Mouse (Mus musculus): Measurements from ENCODE around the gene Lhb. TPM values are rescaled to one million over a fixed set of nuclear protein-coding genes. Genes with fewer than 3 reads are reported as not detected.

Lhb gene
- polyA plus RNA-seq, 1 experiment: 0.07 TPM

DNA sequence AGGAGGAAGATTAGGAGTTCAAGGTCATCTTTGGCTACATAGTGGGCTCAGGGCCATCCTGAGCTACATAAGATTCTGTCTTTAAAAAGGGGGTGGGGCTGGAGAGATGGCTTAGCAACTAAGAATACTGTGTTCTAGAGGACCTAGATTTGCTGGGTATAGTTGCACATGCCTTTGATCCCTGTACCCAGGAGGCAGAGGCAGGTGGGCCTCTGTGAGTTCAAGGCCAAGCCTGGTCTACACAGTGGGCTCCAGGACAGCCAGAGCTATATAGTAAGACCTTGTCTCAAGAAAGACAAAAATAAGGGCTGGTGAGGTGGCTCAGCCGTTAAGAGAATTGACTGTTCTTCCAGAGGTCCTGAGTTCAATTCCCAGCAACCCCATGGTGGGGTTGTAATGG lies 29.4 kb downstream of the Lhb start:
- Histone ChIP-seq H3K36me3 (ENCODE audit: control insufficient read depth, insufficient read depth) (peaks cover 59% of the 10 kb centered on the region), H3ac (ENCODE audit: control insufficient read depth, insufficient read length) (no peak overlapping the region), H3K27me3 (ENCODE audit: control insufficient read depth, insufficient read depth, insufficient read length) (no peaks in the 10 kb centered on the region), H3K79me2 (ENCODE audit: control insufficient read depth, insufficient read depth) (no peaks in the 10 kb centered on the region), H3K4me3 (no peak overlapping the region), H3K4me2 (ENCODE audit: low read depth) (no peak overlapping the region)
- no peak for TF ChIP-seq USF1 (IDR thresholded peaks at IDR 0.05; ENCODE audit: low read depth)
- TF ChIP-seq MYOG (IDR thresholded peaks at IDR 0.05; ENCODE audit: control insufficient read depth in 1 of 3, insufficient read depth in 1 of 3, insufficient read length in 2 of 3, low read depth in 2 of 3): no peak
- TF ChIP-seq CEBPB (IDR thresholded peaks at IDR 0.05; ENCODE audit: insufficient read depth, poor library complexity, severe bottlenecking): no peak
- TF ChIP-seq TCF12 (IDR thresholded peaks at IDR 0.05; ENCODE audit: insufficient read depth, poor library complexity, severe bottlenecking): no peak
- no peak for TF ChIP-seq POLR2A (IDR thresholded peaks at IDR 0.05; ENCODE audit: insufficient read length, low read depth)
- no peak for TF ChIP-seq REST (IDR thresholded peaks at IDR 0.05; ENCODE audit: insufficient read depth, insufficient read length)
- TF ChIP-seq POLR2AphosphoS2 (IDR thresholded peaks at IDR 0.05; ENCODE audit: insufficient read length, low read depth): no peak
- TF ChIP-seq SRF (IDR thresholded peaks at IDR 0.05; ENCODE audit: control insufficient read depth, insufficient read length, low read depth): no peak
- TF ChIP-seq MAX (IDR thresholded peaks at IDR 0.05; ENCODE audit: low read depth): no peak
- no peak for TF ChIP-seq TCF3 (IDR thresholded peaks at IDR 0.05; ENCODE audit: insufficient read length, low read depth)
- no peak for TF ChIP-seq MYOD1 (IDR thresholded peaks at IDR 0.05; ENCODE audit: control insufficient read depth in 1 of 3, insufficient read length in 2 of 3, low read depth in 2 of 3)
- TF ChIP-seq E2F4 (IDR thresholded peaks at IDR 0.05; ENCODE audit: insufficient read depth): no peak

DNA sequence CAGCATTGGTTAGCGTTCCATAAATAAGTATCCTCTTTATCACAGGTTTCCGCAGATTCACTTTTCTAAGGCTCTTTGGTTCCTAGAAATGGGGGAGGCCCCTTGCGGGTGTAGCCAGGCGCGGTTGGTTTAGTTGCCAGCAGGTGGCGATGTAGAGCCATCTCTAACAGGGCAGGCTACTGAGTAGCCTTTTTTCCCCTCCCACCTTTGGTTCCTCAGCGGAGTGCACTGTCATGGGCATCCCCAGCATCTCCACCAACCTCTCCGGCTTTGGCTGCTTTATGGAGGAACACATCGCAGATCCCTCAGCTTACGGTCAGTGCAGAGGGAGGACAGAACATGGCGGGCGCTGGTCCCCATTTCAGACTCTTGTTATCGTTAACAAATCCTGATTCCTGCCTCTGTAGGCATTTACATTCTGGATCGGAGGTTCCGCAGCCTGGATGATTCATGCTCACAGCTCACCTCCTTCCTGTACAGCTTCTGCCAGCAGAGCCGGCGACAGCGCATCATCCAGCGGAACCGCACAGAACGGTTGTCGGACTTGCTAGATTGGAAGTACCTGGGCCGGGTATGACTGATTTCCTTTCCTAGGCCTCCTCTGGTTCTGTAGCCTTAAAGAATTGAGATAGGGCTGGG lies 30.8 kb downstream of the Lhb start:
- H3K79me2 ChIP-seq (ENCODE audit: control insufficient read depth, insufficient read depth): no peaks in the 10 kb centered on the region
- peaks cover 49% of the 10 kb centered on the region for H3K36me3 ChIP-seq (ENCODE audit: control insufficient read depth, insufficient read depth)
- H3ac ChIP-seq (ENCODE audit: control insufficient read depth, insufficient read length): no peak overlapping the region
- no peak overlapping the region for H3K4me2 ChIP-seq (ENCODE audit: low read depth)
- no peaks in the 10 kb centered on the region for H3K27me3 ChIP-seq (ENCODE audit: control insufficient read depth, insufficient read depth, insufficient read length)
- no peak overlapping the region for H3K4me3 ChIP-seq
- peak; percentile 33 for TF ChIP-seq POLR2AphosphoS2 (IDR thresholded peaks at IDR 0.05; ENCODE audit: insufficient read length, low read depth)
- no peak for TF ChIP-seq MYOD1 (IDR thresholded peaks at IDR 0.05; ENCODE audit: control insufficient read depth in 1 of 3, insufficient read length in 2 of 3, low read depth in 2 of 3)
- no peak for TF ChIP-seq CEBPB (IDR thresholded peaks at IDR 0.05; ENCODE audit: insufficient read depth, poor library complexity, severe bottlenecking)

DNA sequence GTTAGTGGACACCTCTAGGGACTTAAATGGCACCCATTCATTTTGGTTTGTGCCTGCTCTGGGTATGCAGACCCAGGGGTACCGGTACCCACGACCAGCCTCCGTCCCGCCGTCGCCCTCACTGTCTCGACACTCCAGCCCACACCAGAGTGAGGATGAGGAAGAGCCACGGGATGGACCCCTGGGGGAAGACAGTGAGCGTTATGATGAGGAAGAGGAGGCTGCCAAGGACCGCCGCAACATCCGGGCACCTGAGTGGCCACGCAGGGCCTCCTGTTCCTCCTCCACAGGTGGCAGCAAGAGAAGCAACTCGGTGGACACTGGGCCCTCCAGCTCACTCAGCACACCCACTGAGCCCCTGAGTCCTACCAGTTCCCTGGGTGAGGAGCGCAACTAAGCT lies 34.4 kb downstream of the Lhb start:
- Histone ChIP-seq H3ac (ENCODE audit: control insufficient read depth, insufficient read length) (no peak overlapping the region), H3K79me2 (ENCODE audit: control insufficient read depth, insufficient read depth) (peaks cover 24% of the 10 kb centered on the region), H3K27me3 (ENCODE audit: control insufficient read depth, insufficient read depth, insufficient read length) (no peaks in the 10 kb centered on the region), H3K4me2 (ENCODE audit: low read depth) (no peak overlapping the region), H3K4me3 (no peak overlapping the region), H3K36me3 (ENCODE audit: control insufficient read depth, insufficient read depth) (peaks cover 46% of the 10 kb centered on the region)
- peak; percentile 67 for TF ChIP-seq POLR2AphosphoS2 (IDR thresholded peaks at IDR 0.05; ENCODE audit: insufficient read length, low read depth)
- TF ChIP-seq POLR2A (IDR thresholded peaks at IDR 0.05; ENCODE audit: insufficient read length, low read depth): peak; percentile 5
- no peak for TF ChIP-seq SRF (IDR thresholded peaks at IDR 0.05; ENCODE audit: control insufficient read depth, insufficient read length, low read depth)
- TF ChIP-seq MAX (IDR thresholded peaks at IDR 0.05; ENCODE audit: low read depth): no peak
- TF ChIP-seq MYOD1 (IDR thresholded peaks at IDR 0.05; ENCODE audit: control insufficient read depth in 1 of 3, insufficient read length in 2 of 3, low read depth in 2 of 3): no peak

DNA sequence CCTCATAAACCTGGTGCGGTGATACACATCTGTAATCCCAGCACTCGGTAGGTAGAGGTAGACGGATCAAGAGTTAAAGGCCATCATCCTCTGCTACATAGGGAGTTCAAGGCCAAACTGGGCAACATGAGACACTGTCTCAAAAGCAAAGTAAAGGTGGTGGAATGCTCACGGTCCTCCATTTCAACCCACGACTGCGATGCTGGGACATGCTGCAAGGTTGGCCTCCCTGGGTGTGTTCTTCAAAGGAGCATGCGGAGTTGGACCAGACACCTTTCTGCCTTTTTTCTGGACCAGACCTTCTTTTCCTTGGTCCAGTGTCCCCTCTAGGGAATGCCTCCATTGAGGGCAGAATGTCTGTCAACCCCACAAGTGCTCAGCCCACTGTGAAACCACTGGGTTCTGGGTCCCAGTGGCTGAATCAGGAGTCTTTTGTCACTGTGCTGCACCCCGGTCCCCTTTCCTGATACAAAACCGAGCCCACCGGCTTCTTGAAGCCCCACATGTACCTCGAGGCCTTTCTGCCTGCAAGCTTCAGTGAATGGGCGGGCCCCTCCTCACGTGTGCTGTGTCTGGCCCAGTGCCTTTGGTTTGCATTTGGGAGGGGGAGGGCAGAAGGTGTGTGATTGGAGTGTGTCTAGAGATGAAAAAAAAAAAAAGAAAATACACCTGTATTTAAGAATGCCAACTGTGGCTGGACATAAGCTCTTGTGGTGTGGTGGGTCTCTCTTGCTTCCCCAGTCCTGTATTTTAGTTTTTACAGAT lies 35.5 kb downstream of the Lhb start:
- no peaks in the 10 kb centered on the region for H3K27me3 ChIP-seq (ENCODE audit: control insufficient read depth, insufficient read depth, insufficient read length)
- peak overlapping the region; percentile 99 for H3K4me3 ChIP-seq
- H3ac ChIP-seq (ENCODE audit: control insufficient read depth, insufficient read length): no peak overlapping the region
- H3K36me3 ChIP-seq (ENCODE audit: control insufficient read depth, insufficient read depth): peaks cover 44% of the 10 kb centered on the region
- peak; percentile 60 for TF ChIP-seq POLR2AphosphoS2 (IDR thresholded peaks at IDR 0.05; ENCODE audit: insufficient read length, low read depth)
- TF ChIP-seq SRF (IDR thresholded peaks at IDR 0.05; ENCODE audit: control insufficient read depth, insufficient read length, low read depth): no peak
- peak; percentile 35 for TF ChIP-seq POLR2A (IDR thresholded peaks at IDR 0.05; ENCODE audit: insufficient read length, low read depth)
- peaks cover 29% of the 10 kb centered on the region for H3K79me2 ChIP-seq (ENCODE audit: control insufficient read depth, insufficient read depth)
- peak overlapping the region; percentile 96 for H3K4me2 ChIP-seq (ENCODE audit: low read depth)

DNA sequence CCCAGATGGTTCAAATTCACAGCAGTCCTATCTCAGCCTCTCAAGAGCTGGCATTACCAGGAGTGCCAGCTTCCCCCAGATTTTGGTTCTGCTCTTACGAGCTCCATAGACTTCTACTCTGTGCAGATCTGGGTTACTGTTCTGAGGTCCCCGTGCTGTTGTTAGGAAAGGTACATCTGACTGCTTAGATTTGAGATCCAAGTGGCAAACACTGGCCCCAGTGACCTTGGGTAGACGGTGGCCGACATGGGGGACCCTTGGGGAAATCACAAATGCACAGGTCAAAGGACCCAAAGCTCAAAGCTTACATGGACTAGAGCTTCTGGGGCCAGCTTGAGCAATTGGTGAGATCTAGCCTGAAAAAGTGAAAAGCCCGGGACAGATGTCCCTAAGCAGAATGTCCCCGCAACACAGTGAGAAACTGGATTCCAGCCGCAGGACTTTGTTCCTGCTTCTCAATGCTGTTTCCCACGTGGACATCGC lies 36.1 kb downstream of the Lhb start:
- H3K36me3 ChIP-seq (ENCODE audit: control insufficient read depth, insufficient read depth): peaks cover 42% of the 10 kb centered on the region
- peak overlapping the region; percentile 99 for H3K4me3 ChIP-seq
- H3ac ChIP-seq (ENCODE audit: control insufficient read depth, insufficient read length): no peak overlapping the region

More for the DNA sequence above, 36.1 kb downstream of the Lhb start:
- no peak for TF ChIP-seq CEBPB (IDR thresholded peaks at IDR 0.05; ENCODE audit: insufficient read depth, poor library complexity, severe bottlenecking)
- TF ChIP-seq REST (IDR thresholded peaks at IDR 0.05; ENCODE audit: insufficient read depth, insufficient read length): no peak
- TF ChIP-seq TCF3 (IDR thresholded peaks at IDR 0.05; ENCODE audit: insufficient read length, low read depth): no peak
- TF ChIP-seq POLR2AphosphoS2 (IDR thresholded peaks at IDR 0.05; ENCODE audit: insufficient read length, low read depth): no peak
- TF ChIP-seq E2F4 (IDR thresholded peaks at IDR 0.05; ENCODE audit: insufficient read depth): no peak
- TF ChIP-seq TCF12 (IDR thresholded peaks at IDR 0.05; ENCODE audit: insufficient read depth, poor library complexity, severe bottlenecking): no peak
- no peak for TF ChIP-seq SRF (IDR thresholded peaks at IDR 0.05; ENCODE audit: control insufficient read depth, insufficient read length, low read depth)
- no peak for TF ChIP-seq MYOG (IDR thresholded peaks at IDR 0.05; ENCODE audit: control insufficient read depth in 1 of 3, insufficient read depth in 1 of 3, insufficient read length in 2 of 3, low read depth in 2 of 3)
- TF ChIP-seq USF1 (IDR thresholded peaks at IDR 0.05; ENCODE audit: low read depth): no peak
- Histone ChIP-seq H3K4me2 (ENCODE audit: low read depth) (peak overlapping the region; percentile 96), H3K79me2 (ENCODE audit: control insufficient read depth, insufficient read depth) (peaks cover 29% of the 10 kb centered on the region), H3K27me3 (ENCODE audit: control insufficient read depth, insufficient read depth, insufficient read length) (no peaks in the 10 kb centered on the region)
